Mouse (Mus musculus): ENCODE data around the gene Zfp119b.

- TF ChIP-seq POLR2A (IDR thresholded peaks at IDR 0.05; ENCODE audit: low read depth, low read length) (no peak), CTCF (IDR thresholded peaks at IDR 0.05; ENCODE audit: extremely low read depth, insufficient read depth, insufficient read length, insufficient replicate concordance) (no peak)
Measured at GRCm38 (mm10) chr17:55956129-55956528, 6.8 kb upstream of the Zfp119b start.
